Mouse (Mus musculus): ENCODE measurements at regions not wholly inside any gene's neighbourhood (a gene's known extent, or its start where the extent isn't known, plus 50 kb on each side); places are given as distances from the start of the nearest gene placed in this dataset.
"Not testable (repeated sequence)": the region's sequence is repeated elsewhere in the genome, so short reads cannot be mapped to it uniquely, and the experiment has no call there.

- DNase-seq; intact Hi-C loops (cut with DNase I): not testable (repeated sequence)
These were observed 197.9 kb downstream of the Samd9l start for GRCm38 (mm10) chr6:3201507-3201906.

- intact Hi-C loops (cut with DNase I), result no loop called here
- DNase-seq, result peak in 1 of 2 experiments; percentile 52
These were observed 198.3 kb downstream of the Samd9l start for GRCm38 (mm10) chr6:3201107-3201506.

GRCm38 (mm10) chr6:3200586-3200985, 198.8 kb downstream of the Samd9l start:
- intact Hi-C loops (cut with DNase I), result not testable (repeated sequence)
- peak; percentile 53 to 84 for DNase-seq

GRCm38 (mm10) chr6:3192424-3192820, 206.9 kb downstream of the Samd9l start:
- DNase-seq; intact Hi-C loops (cut with DNase I): not testable (repeated sequence)

- DNase-seq; intact Hi-C loops (cut with DNase I): not testable (repeated sequence)
These were observed 207.5 kb downstream of the Samd9l start for GRCm38 (mm10) chr6:3191695-3192423.

- peak; percentile 61 to 77 for DNase-seq
- intact Hi-C loops (cut with DNase I), result no loop called here
These were observed 215.6 kb downstream of the Samd9l start for GRCm38 (mm10) chr6:3183819-3184199.

GRCm38 (mm10) chr6:3182889-3183818, 216.2 kb downstream of the Samd9l start:
- DNase-seq, result peak; percentile 37 to 39
- intact Hi-C loops (cut with DNase I), result no loop called here

- intact Hi-C loops (cut with DNase I); DNase-seq: not testable (repeated sequence)
These were observed 216.9 kb downstream of the Samd9l start for GRCm38 (mm10) chr6:3182424-3182841.

GRCm38 (mm10) chr6:3179603-3180348, 219.6 kb downstream of the Samd9l start:
- intact Hi-C loops (cut with DNase I); DNase-seq: not testable (repeated sequence)

- intact Hi-C loops (cut with DNase I); DNase-seq: not testable (repeated sequence)
These were observed 229.9 kb downstream of the Samd9l start for GRCm38 (mm10) chr6:3169479-3169878.

- DNase-seq; intact Hi-C loops (cut with DNase I): not testable (repeated sequence)
These were observed 233.2 kb downstream of the Samd9l start for GRCm38 (mm10) chr6:3166149-3166548.

- peak in 1 of 2 experiments; percentile 4 for DNase-seq
- intact Hi-C loops (cut with DNase I), result not testable (repeated sequence)
These were observed 247.5 kb downstream of the Samd9l start for GRCm38 (mm10) chr6:3151901-3152300.

GRCm38 (mm10) chr6:3137823-3138222, 261.5 kb downstream of the Samd9l start:
- intact Hi-C loops (cut with DNase I); DNase-seq: not testable (repeated sequence)

- intact Hi-C loops (cut with DNase I); DNase-seq: not testable (repeated sequence)
These were observed 265.6 kb downstream of the Samd9l start for GRCm38 (mm10) chr6:3133763-3134162.

GRCm38 (mm10) chr6:3116296-3116695, 283.1 kb downstream of the Samd9l start:
- intact Hi-C loops (cut with DNase I); DNase-seq: not testable (repeated sequence)

Data from heart, postnatal 10 days (tissue).